Mouse (Mus musculus): ENCODE measurements around the gene Mcf2.
A peak's percentile ranks its signal among the peaks of the same experiment; 100 is the strongest.

Mcf2 gene

DNA sequence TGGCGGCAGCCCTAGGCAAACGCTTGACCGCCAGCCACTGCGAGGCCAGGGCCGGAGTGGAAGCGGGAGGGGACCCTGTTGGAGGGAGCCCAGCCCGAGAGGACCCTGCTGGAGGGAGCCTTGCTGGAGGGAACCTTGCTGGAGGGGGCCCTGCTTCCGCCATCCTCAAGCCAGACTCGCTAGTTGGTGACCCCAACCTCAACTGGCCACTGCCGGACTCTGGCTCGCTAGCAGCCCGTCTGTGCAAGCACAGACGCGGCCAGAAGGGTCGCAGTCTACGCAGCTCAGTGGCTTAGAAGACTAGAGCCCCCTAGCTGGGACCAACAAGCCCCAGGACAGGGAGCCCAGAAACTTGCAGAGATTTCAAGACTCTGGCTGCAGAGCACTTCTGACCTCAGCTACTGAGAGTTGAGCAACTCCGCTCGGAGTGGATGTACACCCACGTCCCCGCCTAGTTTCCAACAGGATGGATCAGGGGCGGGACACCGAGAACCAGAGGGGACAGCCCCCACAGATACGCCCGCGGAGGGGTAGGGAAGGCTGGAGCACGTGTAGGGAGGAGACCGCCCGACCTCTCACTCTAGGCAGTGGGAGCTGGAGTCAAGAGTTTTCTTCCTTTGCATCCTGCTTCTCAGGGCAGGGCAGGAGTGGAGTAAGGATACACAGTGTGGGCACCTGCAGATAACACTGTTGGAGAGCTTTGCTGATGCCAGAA, at the start of gene Mcf2:
TSS of gene Mcf2 (minus strand) at position 346 of the 715 bp plus-strand sequence.
- DNase-seq (ENCODE audit: extremely low spot score, low spot score), result peak; percentile 35

- DNase-seq (ENCODE audit: extremely low spot score, low spot score), result no peak
Observed at GRCm38 (mm10) chrX:60187726-60188125, 8.8 kb upstream of the Mcf2 start.

DNA sequence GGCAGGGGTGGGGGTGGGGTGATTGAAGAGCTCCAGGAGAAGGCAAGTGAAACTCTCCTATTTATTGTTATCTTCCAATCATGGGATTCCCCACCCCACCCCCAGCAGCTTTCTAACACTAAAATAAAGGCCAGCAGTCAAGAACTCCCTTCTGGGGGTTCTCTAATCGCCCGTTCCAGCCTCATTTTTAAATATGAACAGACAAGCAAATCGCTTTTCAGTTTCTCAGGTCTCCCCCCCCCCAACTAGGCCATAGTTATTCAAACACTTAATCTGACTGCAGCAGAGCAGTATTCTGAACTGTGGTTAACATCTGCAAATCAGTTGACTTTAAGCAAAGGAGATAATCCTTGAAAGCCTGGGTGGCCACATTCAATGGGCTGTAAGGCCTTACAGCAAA, 3.7 kb upstream of the Mcf2 start:
- no peak for DNase-seq (ENCODE audit: extremely low spot score, low spot score)

DNA sequence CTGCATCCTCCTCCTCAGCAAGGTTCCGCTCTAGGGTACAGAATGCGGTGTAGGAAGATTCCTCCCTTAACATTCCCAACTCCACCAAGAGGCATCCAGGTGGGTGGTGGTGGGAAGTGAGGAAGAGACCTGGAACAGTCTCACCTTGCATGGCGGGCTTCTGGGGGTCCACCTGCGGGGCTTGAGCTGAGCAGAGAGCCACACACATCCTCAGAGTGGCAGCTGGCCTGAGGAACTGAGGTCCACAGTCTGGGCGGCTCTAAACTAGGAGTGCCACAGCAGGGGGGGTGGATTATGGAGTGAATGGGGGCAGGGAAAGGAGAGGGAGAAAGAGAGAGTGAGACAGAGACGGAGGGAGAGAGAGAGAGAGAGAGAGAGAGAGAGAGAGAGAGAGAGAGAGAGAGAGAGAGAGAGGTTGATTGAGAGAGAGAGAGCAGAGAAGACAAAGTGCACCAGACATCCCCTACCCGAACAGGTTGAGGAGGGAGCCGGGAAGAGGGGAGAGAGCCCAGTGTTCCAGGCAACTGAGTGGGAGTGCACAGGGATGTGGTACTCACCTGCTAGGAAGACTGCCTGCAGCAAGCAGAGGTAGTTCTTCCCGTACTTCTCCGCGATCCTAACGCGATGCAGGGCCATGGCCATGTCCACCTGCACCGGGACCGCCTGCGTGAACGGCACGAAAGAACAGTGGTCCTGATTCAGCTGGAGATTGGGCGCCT, 705 bp downstream of the Mcf2 start:
- no peak for DNase-seq (ENCODE audit: extremely low spot score, low spot score)

GRCm38 (mm10) chrX:60170106-60170505, 8.8 kb downstream of the Mcf2 start:
- DNase-seq (ENCODE audit: extremely low spot score, low spot score), result no peak

- no peak for DNase-seq (ENCODE audit: extremely low spot score, low spot score)
Observed at GRCm38 (mm10) chrX:60169511-60169910, 9.4 kb downstream of the Mcf2 start.

- no peak for DNase-seq (ENCODE audit: extremely low spot score, low spot score)
Observed at GRCm38 (mm10) chrX:60168796-60169195, 10.1 kb downstream of the Mcf2 start.

DNA sequence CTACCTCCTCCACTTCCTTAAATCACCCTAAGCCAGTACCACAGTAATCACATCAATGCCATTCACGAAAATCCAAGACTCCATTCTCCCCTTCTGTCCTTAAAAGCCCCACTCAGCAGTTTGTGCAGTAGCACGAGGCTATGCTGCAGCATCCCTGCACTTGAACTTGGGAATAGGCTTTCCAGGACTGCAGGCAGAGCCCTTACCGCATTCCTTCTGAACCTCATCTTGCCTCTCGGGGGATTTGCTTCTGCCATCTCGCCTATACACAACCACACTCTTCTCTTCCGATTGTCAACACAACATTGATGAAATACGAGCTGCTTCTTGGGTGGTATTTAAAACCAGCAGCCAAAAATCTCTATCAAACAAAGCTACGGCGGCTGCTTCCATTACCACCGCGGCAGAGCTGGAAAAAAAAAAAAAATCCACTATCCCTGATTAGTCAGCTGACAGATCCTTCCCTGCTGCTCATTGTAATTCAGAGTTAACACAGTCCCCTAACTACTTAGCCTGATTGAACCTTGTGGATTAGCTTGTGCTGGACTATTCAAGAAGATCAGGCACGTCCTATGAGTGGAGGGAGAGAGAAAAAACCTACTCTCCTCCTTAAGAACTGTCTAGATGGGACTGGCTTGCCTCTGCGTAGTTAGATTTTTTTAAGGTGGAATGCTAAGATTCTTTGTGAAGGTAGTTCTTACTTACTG, 31.5 kb downstream of the Mcf2 start:
- DNase-seq (ENCODE audit: extremely low spot score, low spot score), result peak; percentile 12

DNA sequence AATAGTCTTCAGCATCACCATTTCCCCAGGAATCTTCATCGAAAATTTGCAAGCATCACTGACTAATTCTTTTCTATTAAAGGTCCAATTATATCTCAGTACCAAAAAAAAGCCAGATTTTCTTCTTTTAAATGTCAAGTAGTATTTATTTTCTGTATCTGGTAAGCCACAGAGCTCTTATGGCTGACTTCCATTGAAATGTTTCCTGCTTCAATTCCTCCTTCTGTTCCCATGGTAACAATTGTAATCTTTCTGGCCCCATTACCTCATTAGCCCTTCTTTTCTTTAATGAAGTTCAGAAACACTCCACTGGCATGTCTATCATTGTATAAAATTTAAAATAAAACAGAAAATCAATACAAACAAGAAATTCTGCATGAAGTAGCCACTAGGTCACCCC, 103.5 kb downstream of the Mcf2 start:
- DNase-seq (ENCODE audit: extremely low spot score, low spot score), result no peak

DNA sequence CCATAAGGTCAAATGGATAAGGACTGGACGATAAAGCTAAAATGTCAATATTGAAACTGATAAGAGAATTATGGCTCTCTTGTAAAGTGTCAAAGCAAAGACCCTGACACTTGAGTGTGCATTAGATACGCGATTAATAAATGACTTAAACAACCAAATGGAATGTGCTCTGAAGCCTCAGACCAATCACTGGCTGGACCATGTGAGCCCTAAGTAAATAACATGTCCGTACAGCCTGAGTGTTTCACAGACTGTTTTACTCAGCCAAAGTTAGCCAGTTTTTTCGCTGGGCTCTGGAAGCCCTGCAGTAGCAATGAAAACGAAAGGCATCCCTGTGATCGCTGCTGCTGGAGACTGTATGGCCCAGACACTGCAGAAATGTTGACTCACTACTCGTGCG, 123.7 kb downstream of the Mcf2 start:
- no peak for DNase-seq (ENCODE audit: extremely low spot score, low spot score)

GRCm38 (mm10) chrX:60054745-60055144, 124.1 kb downstream of the Mcf2 start:
- no peak for DNase-seq (ENCODE audit: extremely low spot score, low spot score)

DNA sequence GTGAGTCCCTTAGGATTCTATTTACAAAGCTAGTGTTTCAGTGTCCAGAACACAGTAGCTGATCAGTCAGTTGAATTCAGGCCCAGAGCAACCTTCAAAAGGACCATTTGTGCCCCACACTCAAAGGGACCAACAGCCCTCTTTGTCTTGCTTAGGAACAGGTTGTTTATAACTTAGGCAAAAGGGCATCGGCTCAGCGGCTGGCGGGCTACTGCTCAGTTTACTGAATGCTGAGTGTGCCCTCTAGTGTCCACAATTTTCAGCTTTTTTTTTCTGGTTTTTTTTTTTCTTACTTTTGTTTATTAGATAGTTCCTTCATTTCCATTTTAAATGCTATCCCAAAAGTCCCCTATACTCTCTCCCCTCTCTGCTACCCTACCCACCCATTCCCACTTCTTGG, 152.2 kb downstream of the Mcf2 start:
- DNase-seq (ENCODE audit: extremely low spot score, low spot score), result no peak

GRCm38 (mm10) chrX:60021595-60021994, 157.3 kb downstream of the Mcf2 start:
- DNase-seq (ENCODE audit: extremely low spot score, low spot score), result no peak

DNA sequence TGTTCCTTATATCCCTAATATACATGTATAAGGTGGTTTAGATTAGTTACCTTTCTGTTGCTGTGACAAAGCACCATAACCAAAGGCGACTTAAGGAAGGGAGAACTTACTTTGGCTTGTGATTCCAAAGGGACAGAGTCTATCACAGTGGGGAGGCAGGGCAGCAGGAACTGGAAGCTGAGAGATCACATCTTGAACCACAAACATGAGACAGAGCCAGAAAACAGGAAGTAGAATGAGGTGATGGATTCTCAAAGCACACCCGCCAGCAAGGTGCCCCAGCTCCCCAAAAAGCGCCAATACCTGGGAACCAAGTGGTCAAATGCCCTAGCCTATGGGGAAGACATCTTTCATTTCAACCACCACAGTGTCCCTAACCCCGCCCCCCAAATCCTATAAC, 157.9 kb downstream of the Mcf2 start:
- no peak for DNase-seq (ENCODE audit: extremely low spot score, low spot score)

DNA sequence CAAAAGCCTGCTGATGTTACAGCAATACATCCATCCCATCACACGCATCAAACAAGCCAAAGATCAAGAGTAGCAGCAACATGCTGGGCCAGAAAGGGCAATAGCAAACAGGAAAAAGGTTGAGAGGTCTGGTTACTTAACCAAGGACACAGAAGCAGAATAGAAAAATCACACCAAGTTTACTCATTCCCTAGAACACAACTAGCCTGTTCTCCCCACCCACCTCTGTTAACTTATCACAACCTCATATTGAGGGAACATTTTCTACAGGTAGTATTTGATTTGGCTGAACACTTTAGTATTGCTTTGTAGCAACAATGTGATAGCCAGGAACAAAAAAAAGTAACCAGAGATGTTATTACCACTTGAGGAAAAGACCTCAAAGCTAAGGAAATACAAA, 164.3 kb downstream of the Mcf2 start:
- no peak for DNase-seq (ENCODE audit: extremely low spot score, low spot score)

DNA sequence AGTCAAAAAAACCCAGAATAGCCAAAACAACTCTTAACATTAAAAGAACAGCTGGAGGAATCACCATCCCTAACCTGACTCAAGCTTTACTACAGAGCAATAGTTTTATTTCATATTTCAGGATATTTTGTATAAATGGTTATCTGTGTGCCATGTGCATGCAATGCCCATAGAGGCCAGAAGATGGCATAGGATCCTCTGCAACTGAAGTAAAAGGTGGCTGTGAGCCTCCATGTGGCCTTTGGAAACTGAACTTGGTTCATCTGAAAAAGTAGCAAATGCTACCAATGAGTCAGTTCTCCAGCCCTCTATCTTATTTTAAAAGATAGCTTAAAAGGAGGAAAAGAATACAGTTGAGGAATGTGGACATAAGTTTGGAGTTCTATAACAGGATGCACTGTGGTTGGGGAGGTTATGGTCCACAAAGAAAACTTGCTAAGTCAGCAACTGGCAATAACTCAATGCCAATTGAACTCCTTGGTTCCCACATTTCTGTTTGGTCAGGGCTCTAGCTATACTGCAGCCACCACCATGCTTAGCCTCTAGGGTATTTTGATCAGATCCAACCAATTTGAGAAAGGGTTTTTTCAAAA, 165.7 kb downstream of the Mcf2 start:
- DNase-seq (ENCODE audit: extremely low spot score, low spot score), result peak; percentile 16
